Mouse (Mus musculus) midbrain, embryonic 12.5 days (tissue): ENCODE data around the gene Nipa1. TPM values are rescaled to one million over a fixed set of nuclear protein-coding genes. Genes with fewer than 3 reads are reported as not detected.

ENCODE experiments used
- ATAC-seq: fragments of 200-750 bp; cut with Nextera tagmentation; 2 replicates; pipeline ENCODE4 v1.8.0; 2017; ENCODE audit warnings: low read depth, moderate TSS enrichment, moderate library complexity; ENCODE audit not compliant: low FRiP score
- H3K27ac ChIP-seq: fragments of 300-500 bp; sonication (generic); replicated peaks from 2 replicates; pipeline ENCODE4 v1.5.1; 2016; ENCODE audit warnings: mild to moderate bottlenecking
- H3K27me3 ChIP-seq: fragments of 300-500 bp; sonication (generic); 2 replicates; pipeline ENCODE4 v1.6.1; 2016; ENCODE audit warnings: mild to moderate bottlenecking
- H3K36me3 ChIP-seq: fragments of 300-500 bp; sonication (generic); 2 replicates; pipeline ENCODE4 v1.6.1; 2016
- H3K4me1 ChIP-seq: fragments of 300-500 bp; sonication (generic); 2 replicates; pipeline ENCODE4 v1.6.1; 2016
- H3K4me2 ChIP-seq: fragments of 300-500 bp; sonication (generic); replicated peaks from 2 replicates; pipeline ENCODE4 v1.6.1; 2016; ENCODE audit warnings: mild to moderate bottlenecking, moderate library complexity
- H3K4me3 ChIP-seq: fragments of 300-500 bp; sonication (generic); 2 replicates; pipeline ENCODE4 v1.5.1; 2016; ENCODE audit warnings: mild to moderate bottlenecking
- H3K9ac ChIP-seq: fragments of 300-500 bp; sonication (generic); replicated peaks from 2 replicates; pipeline ENCODE4 v1.6.1; 2016; ENCODE audit warnings: mild to moderate bottlenecking, moderate library complexity
- H3K9me3 ChIP-seq: fragments of 300-500 bp; sonication (generic); 2 replicates; pipeline ENCODE4 v1.6.1; 2016; ENCODE audit warnings: mild to moderate bottlenecking
- WGBS: fragments of 180-500 bp; shearing (Covaris S2); methylation state at CpG from one replicate; pipeline ENCODE4 v1.1.7; 2016; 5-methylcytosine and 5-hydroxymethylcytosine counted together
- polyA plus RNA-seq: library from polyadenylated mRNA; unstranded; fragments of >200 nt; fragmentation: Nextera tagmentation; extraction: Ambion mirVana; gene quantifications from 2 replicates; pipeline ENCODE4 v1.2.1, GENCODE M21; 2016

Gene Nipa1
- 15.2 TPM in 2 replicates for polyA plus RNA-seq

DNA sequence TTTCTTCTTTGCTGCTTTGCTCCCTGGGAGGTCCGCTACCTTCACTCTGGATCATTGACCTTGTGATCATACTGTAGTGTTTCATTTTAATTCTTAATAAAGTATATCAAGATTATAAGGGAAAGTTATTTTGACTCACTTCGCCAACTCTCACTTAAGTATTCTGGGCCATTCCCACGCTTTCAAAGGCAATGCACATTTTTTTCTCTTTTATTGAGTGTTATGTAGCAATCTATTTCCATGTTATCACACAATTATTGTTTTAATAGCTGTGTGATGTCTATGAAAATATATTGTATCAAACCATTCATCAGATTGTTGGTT lies at the start of gene Nipa1:
Gene Nipa1, minus strand, starts transcription at position 25 of the 324 bp plus-strand sequence.
- Histone ChIP-seq H3K27me3 (no peaks in the 10 kb centered on the region), H3K36me3 (no peaks in the 10 kb centered on the region), H3K4me3 (peak within 1 kb of the TSS; percentile 71), H3K9ac (peak within 1 kb of the TSS; percentile 74), H3K27ac (peak within 1 kb of the TSS; percentile 79), H3K4me2 (peak within 1 kb of the TSS; percentile 66), H3K4me1 (peaks cover 5% of the 10 kb centered on the region; the same call in 1 of the 2 replicates), H3K9me3 (no peaks in the 10 kb centered on the region)
- WGBS: 57% methylated on average over 3 of the region's 3 CpGs
- ATAC-seq: no peak

DNA sequence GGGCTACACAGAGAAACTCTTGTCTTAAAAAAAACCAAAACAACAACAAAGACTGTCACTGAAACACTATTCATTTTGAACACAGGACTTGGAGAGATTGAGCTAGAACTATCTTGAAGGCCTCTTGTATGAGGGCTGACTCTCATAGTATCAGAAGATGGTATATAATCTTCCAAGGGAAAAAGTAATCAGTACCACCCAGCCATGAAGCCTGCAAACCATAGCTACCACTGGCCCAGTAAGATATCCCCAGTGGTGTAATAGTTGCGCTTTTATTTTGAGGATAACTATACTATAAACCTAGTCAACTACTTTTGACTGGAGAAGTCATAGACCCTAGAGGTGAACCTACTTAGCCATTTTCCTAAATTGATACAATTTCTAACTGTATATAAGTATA lies 46.9 kb upstream of the Nipa1 start:
- no peaks in the 10 kb centered on the region for H3K27me3 ChIP-seq
- no peak for ATAC-seq
- WGBS: 92% methylated on average over 1 of the region's 1 CpGs
- no peaks in the 10 kb centered on the region for H3K4me1 ChIP-seq
- no peak overlapping the region for H3K9ac ChIP-seq
- H3K36me3 ChIP-seq: peaks cover 3% of the 10 kb centered on the region
- no peak overlapping the region for H3K4me2 ChIP-seq
- H3K27ac ChIP-seq: no peak overlapping the region
- H3K9me3 ChIP-seq: no peaks in the 10 kb centered on the region
- H3K4me3 ChIP-seq: no peak overlapping the region

DNA sequence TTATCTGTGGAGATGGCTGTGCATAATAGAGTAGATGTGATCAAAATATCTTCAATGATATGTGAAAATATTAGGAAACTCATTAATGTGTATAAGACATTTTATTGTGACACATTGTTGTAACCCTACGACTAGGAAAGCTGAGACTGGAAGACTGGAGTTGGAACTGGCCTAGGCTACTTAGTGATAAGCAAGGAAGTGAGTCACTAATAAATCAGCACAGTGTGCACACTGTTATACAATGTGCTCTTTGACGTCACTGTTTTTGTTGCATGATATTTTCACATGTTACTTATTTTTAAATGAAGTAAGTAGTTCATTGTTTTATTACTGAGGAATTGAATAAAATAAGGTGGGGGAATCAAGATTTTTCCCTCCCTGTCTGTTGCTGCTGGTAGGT lies 46.4 kb upstream of the Nipa1 start:
- 94% methylated on average over 2 of the region's 2 CpGs for WGBS
- H3K4me2 ChIP-seq: no peak overlapping the region

DNA sequence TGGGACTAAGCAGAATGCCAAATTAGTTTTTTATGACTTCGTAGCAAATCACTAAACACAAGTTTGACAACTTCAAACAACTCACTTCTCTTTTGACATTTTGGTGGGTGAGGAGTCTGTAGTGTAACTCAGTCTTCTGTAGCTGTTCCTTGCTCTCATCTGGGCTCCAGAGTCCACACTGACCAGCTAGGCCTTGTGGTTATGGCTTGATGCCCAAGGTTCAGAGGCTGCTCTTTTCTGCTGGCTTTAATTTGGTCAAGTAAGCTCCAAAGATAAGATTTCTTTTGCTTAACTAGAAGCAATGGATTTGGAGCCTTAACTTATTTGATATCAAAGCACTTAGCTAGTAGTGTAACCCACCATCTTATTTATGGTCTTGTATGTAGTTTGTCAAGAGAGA lies 45.1 kb upstream of the Nipa1 start:
- no peak overlapping the region for H3K4me3 ChIP-seq
- no peaks in the 10 kb centered on the region for H3K27me3 ChIP-seq
- no peak overlapping the region for H3K4me2 ChIP-seq
- WGBS: 94% methylated on average over 1 of the region's 1 CpGs
- peaks cover 5% of the 10 kb centered on the region for H3K36me3 ChIP-seq
- H3K27ac ChIP-seq: no peak overlapping the region
- ATAC-seq: no peak
- no peak overlapping the region for H3K9ac ChIP-seq
- no peaks in the 10 kb centered on the region for H3K4me1 ChIP-seq
- no peaks in the 10 kb centered on the region for H3K9me3 ChIP-seq

More for the DNA sequence above, 46.4 kb upstream of the Nipa1 start:
- H3K4me3 ChIP-seq: no peak overlapping the region
- H3K27me3 ChIP-seq: no peaks in the 10 kb centered on the region
- no peaks in the 10 kb centered on the region for H3K4me1 ChIP-seq
- peaks cover 5% of the 10 kb centered on the region for H3K36me3 ChIP-seq
- no peak overlapping the region for H3K27ac ChIP-seq
- ATAC-seq: no peak
- no peak overlapping the region for H3K9ac ChIP-seq
- H3K9me3 ChIP-seq: no peaks in the 10 kb centered on the region

DNA sequence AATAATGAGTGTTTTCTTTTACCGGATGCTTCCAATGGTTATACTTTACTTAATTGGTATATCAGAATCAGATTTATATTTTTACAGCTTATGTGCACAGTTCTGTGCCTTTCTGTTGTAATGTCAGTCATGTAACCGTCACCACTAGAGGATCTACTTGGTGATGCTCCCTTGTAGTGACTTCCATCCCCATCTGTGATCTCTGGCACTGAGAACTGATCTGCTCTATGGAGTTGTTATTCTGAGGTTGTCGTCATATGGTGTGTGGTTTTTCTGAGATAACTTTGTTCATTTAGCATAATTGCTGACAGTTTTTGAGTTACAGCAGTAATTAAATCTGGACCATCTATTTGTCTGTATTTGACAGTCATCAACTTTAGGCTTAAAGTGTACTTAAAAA lies 35.6 kb upstream of the Nipa1 start:
- Histone ChIP-seq H3K27ac (no peak overlapping the region), H3K9me3 (no peaks in the 10 kb centered on the region), H3K4me3 (no peak overlapping the region), H3K4me2 (no peak overlapping the region), H3K27me3 (no peaks in the 10 kb centered on the region), H3K9ac (no peak overlapping the region), H3K36me3 (peaks cover 13% of the 10 kb centered on the region), H3K4me1 (peaks cover 10% of the 10 kb centered on the region)
- 93% methylated on average over 3 of the region's 3 CpGs for WGBS
- ATAC-seq: no peak

DNA sequence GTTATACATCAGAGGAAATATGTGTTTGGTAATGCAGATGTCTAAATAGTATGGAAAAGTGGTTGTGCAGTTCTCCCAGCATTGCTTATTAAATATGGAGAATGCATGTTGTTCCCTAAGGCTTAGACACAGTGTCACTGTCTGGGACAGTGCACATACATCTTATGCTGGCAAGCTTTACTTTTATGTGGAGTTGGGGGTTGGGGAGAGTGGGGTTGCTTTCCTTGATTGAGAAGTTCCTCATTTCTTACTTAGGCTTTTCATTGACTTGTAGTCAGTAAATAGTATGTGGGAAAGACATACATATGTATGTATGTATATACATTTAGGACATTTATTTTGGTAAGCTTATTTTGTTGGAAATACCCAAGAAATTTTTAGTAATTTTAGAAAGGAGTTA lies 33.2 kb upstream of the Nipa1 start:
- no peak overlapping the region for H3K4me2 ChIP-seq
- no peaks in the 10 kb centered on the region for H3K9me3 ChIP-seq
- peaks cover 15% of the 10 kb centered on the region for H3K4me1 ChIP-seq
- H3K9ac ChIP-seq: no peak overlapping the region
- H3K36me3 ChIP-seq: peaks cover 13% of the 10 kb centered on the region
- no peaks in the 10 kb centered on the region for H3K27me3 ChIP-seq
- no peak for ATAC-seq
- H3K27ac ChIP-seq: no peak overlapping the region
- H3K4me3 ChIP-seq: no peak overlapping the region

DNA sequence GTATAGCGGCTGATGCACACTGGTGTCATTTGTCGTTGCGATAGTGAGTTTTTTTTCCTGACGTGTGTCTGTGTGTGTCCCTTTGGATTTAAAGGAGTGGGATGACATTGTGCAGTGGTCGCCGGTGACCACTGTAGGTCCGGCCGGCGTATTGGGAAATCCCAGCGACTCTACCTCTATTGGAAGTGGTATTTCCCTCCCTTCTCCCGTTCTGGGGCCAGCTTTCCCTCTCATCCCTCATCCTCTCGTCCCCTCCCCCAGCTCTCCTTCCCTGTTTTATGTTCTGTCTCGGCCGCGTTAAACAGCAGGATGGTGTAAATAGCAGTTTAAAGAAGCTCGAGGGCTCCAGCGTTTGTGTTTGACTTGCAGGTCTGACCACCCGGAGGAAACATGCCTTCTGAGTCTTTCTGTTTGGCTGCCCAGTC lies 30.7 kb upstream of the Nipa1 start:
- under 1% methylated on average over 18 of the region's 18 CpGs for WGBS
- Histone ChIP-seq H3K4me1 (peaks cover 15% of the 10 kb centered on the region), H3K27me3 (no peaks in the 10 kb centered on the region), H3K9me3 (no peaks in the 10 kb centered on the region), H3K4me2 (peak overlapping the region; percentile 80), H3K27ac (peak overlapping the region; percentile 90), H3K36me3 (no peaks in the 10 kb centered on the region), H3K4me3 (peak overlapping the region; percentile 84), H3K9ac (peak overlapping the region; percentile 88)
- peak; percentile 48 for ATAC-seq

DNA sequence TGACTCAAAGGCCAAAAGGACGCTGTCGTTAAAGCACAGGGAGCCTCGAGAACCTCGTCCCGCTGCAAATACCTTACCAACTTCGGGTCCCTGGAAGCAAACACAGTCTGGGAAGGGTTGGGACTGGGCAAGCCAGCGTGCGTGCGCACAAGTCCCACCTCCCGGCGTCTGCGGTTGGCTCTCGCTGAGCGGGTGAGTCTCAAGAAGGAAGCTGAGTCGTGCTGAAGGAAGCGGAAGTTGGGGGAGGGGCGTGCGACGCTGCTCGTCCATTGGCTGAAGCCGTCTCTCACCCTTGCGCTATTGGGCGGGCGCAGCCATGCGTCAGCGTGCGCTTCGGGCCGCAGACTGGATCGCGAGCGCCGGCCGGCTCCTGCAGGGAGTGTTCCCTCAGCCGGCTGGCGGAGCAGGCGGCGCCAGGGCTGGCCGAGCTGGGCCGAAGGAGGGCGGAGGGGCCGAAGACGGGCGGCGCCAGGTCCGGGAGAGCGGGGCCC lies 30.1 kb upstream of the Nipa1 start, which contains the start of gene Herc2:
Gene Herc2, plus strand, starts transcription at position 366 of the 491 bp plus-strand sequence.
- Histone ChIP-seq H3K4me1 (peaks cover 15% of the 10 kb centered on the region), H3K4me3 (peak within 1 kb of the TSS; percentile 84), H3K9me3 (no peaks in the 10 kb centered on the region), H3K27me3 (no peaks in the 10 kb centered on the region), H3K36me3 (no peaks in the 10 kb centered on the region), H3K4me2 (peak within 1 kb of the TSS; percentile 80), H3K27ac (peak within 1 kb of the TSS; percentile 90), H3K9ac (peak within 1 kb of the TSS; percentile 88)
- WGBS: 0% methylated on average over 47 of the region's 47 CpGs
- peak; percentile 100 for ATAC-seq

DNA sequence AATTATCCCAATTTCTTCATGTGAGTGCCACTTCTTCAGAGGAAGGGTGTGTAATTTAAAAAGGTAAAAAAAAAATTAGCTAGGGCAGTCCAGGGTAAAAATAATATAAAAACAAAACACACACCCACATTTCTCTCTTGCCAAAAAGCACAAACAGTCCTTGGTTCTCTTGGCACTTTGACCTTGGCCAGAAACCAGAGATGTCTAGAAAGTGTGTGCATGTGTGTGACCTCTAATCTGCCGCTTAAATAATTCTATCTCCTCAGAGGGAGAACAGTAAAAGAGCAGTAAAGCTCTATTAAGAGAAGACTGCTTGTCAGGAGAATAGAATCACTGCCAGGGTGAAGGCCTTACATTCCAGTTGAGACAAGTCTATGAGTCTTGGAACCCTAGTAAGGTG lies 27.4 kb upstream of the Nipa1 start:
- Histone ChIP-seq H3K9ac (no peak overlapping the region), H3K27me3 (no peaks in the 10 kb centered on the region), H3K9me3 (no peaks in the 10 kb centered on the region), H3K4me1 (peaks cover 15% of the 10 kb centered on the region), H3K27ac (no peak overlapping the region), H3K4me2 (no peak overlapping the region), H3K36me3 (no peaks in the 10 kb centered on the region), H3K4me3 (no peak overlapping the region)
- WGBS: 77% methylated on average over 1 of the region's 1 CpGs
- no peak for ATAC-seq

DNA sequence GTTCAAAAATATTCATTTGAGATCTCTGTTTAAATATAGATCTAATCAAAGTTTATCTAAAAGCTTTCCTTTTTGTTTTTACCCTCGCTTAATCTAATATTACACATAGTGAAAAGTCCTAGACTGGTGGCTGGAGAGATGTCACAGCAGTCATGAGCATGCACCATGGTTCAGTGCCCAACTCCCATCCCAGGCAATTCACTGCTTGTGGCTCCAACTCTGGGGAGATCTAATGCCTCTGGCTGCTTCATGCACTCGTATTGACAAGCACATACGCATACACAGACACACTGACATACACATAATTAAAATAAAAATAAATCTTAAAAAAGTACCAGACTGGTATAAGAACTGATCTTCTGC lies 24.5 kb upstream of the Nipa1 start:
- Histone ChIP-seq H3K27me3 (no peaks in the 10 kb centered on the region), H3K4me2 (no peak overlapping the region), H3K4me1 (peaks cover 4% of the 10 kb centered on the region; the same call in 1 of the 2 replicates), H3K9me3 (no peaks in the 10 kb centered on the region), H3K27ac (no peak overlapping the region), H3K4me3 (no peak overlapping the region), H3K36me3 (no peaks in the 10 kb centered on the region), H3K9ac (no peak overlapping the region)
- 83% methylated on average over 3 of the region's 3 CpGs for WGBS
- ATAC-seq: no peak

DNA sequence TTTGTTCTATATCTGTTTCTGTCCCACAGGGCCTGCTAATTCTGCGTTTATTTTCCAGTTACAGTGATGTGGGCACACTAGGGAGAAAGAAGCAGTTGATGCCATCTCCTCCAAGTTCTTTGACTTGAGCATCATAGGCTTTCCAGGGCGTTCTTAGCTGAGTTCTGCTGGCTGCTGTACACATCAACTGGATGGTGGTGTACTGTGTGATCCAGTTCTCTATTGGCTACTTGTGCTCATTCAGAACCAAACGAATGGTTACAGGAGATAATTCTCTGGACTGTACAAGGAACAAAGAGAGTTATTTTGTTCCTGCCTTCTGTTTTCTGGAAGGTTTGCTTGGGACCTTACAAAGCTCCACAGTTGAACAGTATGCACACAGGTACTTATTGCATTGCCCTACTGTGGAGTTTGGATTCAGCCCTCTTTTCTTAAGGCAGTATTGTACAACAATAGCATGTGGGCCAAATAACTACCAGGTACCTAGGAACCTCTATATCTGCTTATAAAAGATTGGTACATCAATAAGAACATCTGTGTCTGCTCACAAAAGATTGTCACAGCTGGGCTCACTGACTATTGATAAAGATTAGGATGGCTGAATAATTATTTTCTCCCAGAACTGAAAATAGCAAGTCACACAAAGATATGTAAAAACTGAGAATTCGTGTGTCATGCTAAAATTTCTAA lies 24.0 kb upstream of the Nipa1 start:
- Histone ChIP-seq H3K36me3 (no peaks in the 10 kb centered on the region), H3K27me3 (no peaks in the 10 kb centered on the region), H3K9ac (no peak overlapping the region), H3K4me2 (no peak overlapping the region), H3K27ac (no peak overlapping the region), H3K4me3 (no peak overlapping the region), H3K9me3 (no peaks in the 10 kb centered on the region), H3K4me1 (no peaks in the 10 kb centered on the region; the same call in 1 of the 2 replicates)
- WGBS: 72% methylated on average over 4 of the region's 4 CpGs
- no peak for ATAC-seq

DNA sequence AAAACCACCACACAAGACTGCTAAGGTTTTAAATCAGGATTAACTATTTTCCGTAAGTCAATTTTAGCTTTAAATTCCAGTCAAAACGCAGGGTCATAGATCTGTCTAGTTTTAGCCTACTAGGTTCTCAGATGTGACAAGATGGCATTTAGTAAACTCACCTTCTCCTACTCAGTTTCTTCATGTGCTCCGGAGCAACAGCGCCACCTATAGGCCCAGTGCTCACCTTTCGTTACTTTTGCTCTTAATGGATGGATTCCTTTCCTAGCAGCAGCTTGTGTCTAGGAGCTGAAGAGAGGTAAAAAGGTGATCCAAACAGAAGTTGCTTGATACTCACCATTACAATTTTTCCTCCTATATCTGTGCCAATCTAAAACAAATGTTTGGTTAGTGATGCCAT lies 22.6 kb upstream of the Nipa1 start:
- Histone ChIP-seq H3K9ac (no peak overlapping the region), H3K27ac (no peak overlapping the region), H3K4me1 (no peaks in the 10 kb centered on the region), H3K27me3 (no peaks in the 10 kb centered on the region), H3K4me2 (no peak overlapping the region), H3K36me3 (no peaks in the 10 kb centered on the region), H3K4me3 (no peak overlapping the region), H3K9me3 (no peaks in the 10 kb centered on the region)
- ATAC-seq: 0 out of 2 replicates have a peak, but pooled peaks have one; percentile 6
- 18% methylated on average over 5 of the region's 5 CpGs for WGBS

DNA sequence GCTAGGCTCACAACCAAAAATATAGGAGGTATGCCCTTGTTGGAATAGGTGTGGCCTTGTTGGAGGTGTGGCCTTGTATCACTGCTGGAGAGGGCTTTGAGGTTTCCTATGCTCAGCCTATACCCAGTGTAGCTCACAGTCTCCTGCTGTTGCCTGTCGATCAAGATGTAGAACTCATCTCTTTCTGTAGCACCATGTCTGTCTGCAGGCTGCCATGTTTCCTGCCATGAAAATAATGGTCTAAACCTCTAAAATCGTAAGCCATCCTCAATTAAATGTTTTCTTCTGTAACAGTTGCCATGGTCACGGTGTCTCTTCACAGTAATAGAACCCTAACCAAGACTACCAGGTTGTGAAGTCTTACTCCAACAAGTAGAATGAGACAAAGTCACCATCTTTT lies 3.8 kb upstream of the Nipa1 start:
- H3K27ac ChIP-seq: no peak overlapping the region
- 90% methylated on average over 3 of the region's 3 CpGs for WGBS

More for the DNA sequence above, 3.8 kb upstream of the Nipa1 start:
- no peak overlapping the region for H3K4me2 ChIP-seq
- H3K27me3 ChIP-seq: no peaks in the 10 kb centered on the region
- peaks cover 2% of the 10 kb centered on the region; the same call in 1 of the 2 replicates for H3K4me1 ChIP-seq
- H3K4me3 ChIP-seq: no peak overlapping the region
- H3K9me3 ChIP-seq: no peaks in the 10 kb centered on the region
- H3K9ac ChIP-seq: no peak overlapping the region
- ATAC-seq: no peak
- no peaks in the 10 kb centered on the region for H3K36me3 ChIP-seq
